Mouse (Mus musculus) layer of hippocampus, adult 9-10 months (tissue): ENCODE measurements at regions not wholly inside any gene's neighbourhood (a gene's known extent, or its start where the extent isn't known, plus 50 kb on each side); places are given as distances from the start of the nearest gene placed in this dataset.

Experiments used
- DNase-seq: peaks from one replicate; pipeline ENCODE4 v3.0.0; 2022; ENCODE audit warnings: low spot score

GRCm38 (mm10) chr11:19670853-19671530 lies 253.2 kb upstream of the Spred2 start:
- no peak for DNase-seq

- no peak for DNase-seq
Measured at GRCm38 (mm10) chr11:19673012-19673411, 251.2 kb upstream of the Spred2 start.

- no peak for DNase-seq
Measured at GRCm38 (mm10) chr11:19676514-19676913, 247.7 kb upstream of the Spred2 start.

GRCm38 (mm10) chr11:19679041-19679440 lies 245.1 kb upstream of the Spred2 start:
- no peak for DNase-seq

GRCm38 (mm10) chr11:19679669-19680068 lies 244.5 kb upstream of the Spred2 start:
- no peak for DNase-seq

- no peak for DNase-seq
Measured at GRCm38 (mm10) chr11:19701198-19701597, 223.0 kb upstream of the Spred2 start.

GRCm38 (mm10) chr11:19708821-19709220 lies 215.4 kb upstream of the Spred2 start:
- no peak for DNase-seq

- DNase-seq: no peak
Measured at GRCm38 (mm10) chr11:19709337-19709736, 214.8 kb upstream of the Spred2 start.

- DNase-seq: no peak
Measured at GRCm38 (mm10) chr11:19713091-19713490, 211.1 kb upstream of the Spred2 start.

GRCm38 (mm10) chr11:19713597-19713996 lies 210.6 kb upstream of the Spred2 start:
- DNase-seq: no peak

- no peak for DNase-seq
Measured at GRCm38 (mm10) chr11:19714211-19714610, 210.0 kb upstream of the Spred2 start.

- no peak for DNase-seq
Measured at GRCm38 (mm10) chr11:19714888-19715595, 209.1 kb upstream of the Spred2 start.

GRCm38 (mm10) chr11:19718165-19718564 lies 206.0 kb upstream of the Spred2 start:
- no peak for DNase-seq

GRCm38 (mm10) chr11:19729031-19729430 lies 195.1 kb upstream of the Spred2 start:
- no peak for DNase-seq

GRCm38 (mm10) chr11:19730747-19731146 lies 193.4 kb upstream of the Spred2 start:
- DNase-seq: no peak

- no peak for DNase-seq
Measured at GRCm38 (mm10) chr11:19736076-19736475, 188.1 kb upstream of the Spred2 start.

- DNase-seq: no peak
Measured at GRCm38 (mm10) chr11:19736926-19737325, 187.2 kb upstream of the Spred2 start.

- DNase-seq: no peak
Measured at GRCm38 (mm10) chr11:19737331-19737730, 186.8 kb upstream of the Spred2 start.

GRCm38 (mm10) chr11:19737807-19738206 lies 186.4 kb upstream of the Spred2 start:
- DNase-seq: no peak

- no peak for DNase-seq
Measured at GRCm38 (mm10) chr11:19739527-19740151, 184.5 kb upstream of the Spred2 start.

- DNase-seq: no peak
Measured at GRCm38 (mm10) chr11:19740562-19740961, 183.6 kb upstream of the Spred2 start.

GRCm38 (mm10) chr11:19747097-19747972 lies 176.8 kb upstream of the Spred2 start:
- DNase-seq: no peak
